Mouse (Mus musculus) thymus, adult 2 months (tissue): ENCODE data around the gene Rps2.

Experiments
- CTCF ChIP-seq: fragments of 200-500 bp; IDR thresholded peaks from 2 replicates; pipeline ENCODE4 v1.5.1; 2012; ENCODE audit warnings: mild to moderate bottlenecking, control low read depth, low read length, moderate library complexity, borderline replicate concordance; ENCODE audit not compliant: control insufficient read depth, poor library complexity, insufficient read depth; ENCODE audit errors: extremely low read depth
- POLR2A ChIP-seq: fragments of 200-500 bp; IDR thresholded peaks from 2 replicates; pipeline ENCODE4 v1.6.1; 2012; ENCODE audit warnings: mild to moderate bottlenecking, low read length, control low read depth, moderate library complexity; ENCODE audit not compliant: control insufficient read depth, poor library complexity, insufficient read depth; ENCODE audit errors: extremely low read depth

GRCm38 (mm10) chr17:24766266-24766875, 48.5 kb downstream of the Rps2 start:
- TF ChIP-seq CTCF (no peak), POLR2A (no peak)
